Mouse (Mus musculus): Measurements from ENCODE around the gene Gm29094. TPM values are rescaled to one million over a fixed set of nuclear protein-coding genes. Genes with fewer than 3 reads are reported as not detected.
"Not testable (repeated sequence)": the region's sequence is repeated elsewhere in the genome, so short reads cannot be mapped to it uniquely, and the experiment has no call there.

The Gm29094 gene
- polyA plus RNA-seq, 1 experiment from 2014 or later: 0.77 TPM

GRCm38 (mm10) chr9:89237131-89237530 is 38.0 kb downstream of the Gm29094 start:
- not testable (repeated sequence) for ATAC-seq; H3K36me3 ChIP-seq (ENCODE audit: control insufficient read depth, insufficient read depth, low read length); H3K9me3 ChIP-seq (ENCODE audit: control insufficient read depth, low read length); H3K9ac ChIP-seq (ENCODE audit: low read depth, low read length); H3K27ac ChIP-seq (ENCODE audit: low read length); H3K4me3 ChIP-seq (ENCODE audit: low read length); H3K4me2 ChIP-seq (ENCODE audit: low read depth, low read length); H3K4me1 ChIP-seq (ENCODE audit: control insufficient read depth, insufficient read depth, low read length); H3K27me3 ChIP-seq (replicated peaks; ENCODE audit: control insufficient read depth, insufficient read depth, low read length)
- WGBS: 83% methylated on average over 4 of the region's 4 CpGs

GRCm38 (mm10) chr9:89238976-89239505 is 39.9 kb downstream of the Gm29094 start:
- not testable (repeated sequence) for H3K36me3 ChIP-seq (ENCODE audit: control insufficient read depth, insufficient read depth, low read length); H3K9ac ChIP-seq (ENCODE audit: low read depth, low read length); H3K27me3 ChIP-seq (replicated peaks; ENCODE audit: control insufficient read depth, insufficient read depth, low read length); H3K4me3 ChIP-seq (ENCODE audit: low read length); H3K4me1 ChIP-seq (ENCODE audit: control insufficient read depth, insufficient read depth, low read length); H3K27ac ChIP-seq (ENCODE audit: low read length); H3K9me3 ChIP-seq (ENCODE audit: control insufficient read depth, low read length); ATAC-seq; H3K4me2 ChIP-seq (ENCODE audit: low read depth, low read length)
- WGBS: 79% methylated on average over 4 of the region's 5 CpGs

GRCm38 (mm10) chr9:89240516-89241019 is 41.4 kb downstream of the Gm29094 start:
- not testable (repeated sequence) for H3K4me3 ChIP-seq (ENCODE audit: low read length); H3K4me1 ChIP-seq (ENCODE audit: control insufficient read depth, insufficient read depth, low read length); H3K9ac ChIP-seq (ENCODE audit: low read depth, low read length); H3K36me3 ChIP-seq (ENCODE audit: control insufficient read depth, insufficient read depth, low read length); H3K27me3 ChIP-seq (replicated peaks; ENCODE audit: control insufficient read depth, insufficient read depth, low read length); H3K9me3 ChIP-seq (ENCODE audit: control insufficient read depth, low read length); ATAC-seq; H3K4me2 ChIP-seq (ENCODE audit: low read depth, low read length); H3K27ac ChIP-seq (ENCODE audit: low read length)
- WGBS: 78% methylated on average over 3 of the region's 3 CpGs

GRCm38 (mm10) chr9:89253400-89253799 is 54.2 kb downstream of the Gm29094 start:
- Histone ChIP-seq H3K4me2 (ENCODE audit: low read depth, low read length) (no peak overlapping the region), H3K27me3 (replicated peaks; ENCODE audit: control insufficient read depth, insufficient read depth, low read length) (no peaks in the 10 kb centered on the region), H3K27ac (ENCODE audit: low read length) (no peak overlapping the region), H3K4me3 (ENCODE audit: low read length) (no peak overlapping the region), H3K9ac (ENCODE audit: low read depth, low read length) (no peak overlapping the region), H3K4me1 (ENCODE audit: control insufficient read depth, insufficient read depth, low read length) (no peaks in the 10 kb centered on the region), H3K36me3 (ENCODE audit: control insufficient read depth, insufficient read depth, low read length) (no peaks in the 10 kb centered on the region), H3K9me3 (ENCODE audit: control insufficient read depth, low read length) (no peaks in the 10 kb centered on the region)
- 72% methylated on average over 2 of the region's 2 CpGs for WGBS
- ATAC-seq: no peak

GRCm38 (mm10) chr9:89256556-89257335 is 57.6 kb downstream of the Gm29094 start:
- no peak overlapping the region for H3K4me3 ChIP-seq (ENCODE audit: low read length)

GRCm38 (mm10) chr9:89263968-89264367 is 64.8 kb downstream of the Gm29094 start:
- Histone ChIP-seq H3K36me3 (ENCODE audit: control insufficient read depth, insufficient read depth, low read length) (no peaks in the 10 kb centered on the region), H3K4me1 (ENCODE audit: control insufficient read depth, insufficient read depth, low read length) (no peaks in the 10 kb centered on the region), H3K27ac (ENCODE audit: low read length) (no peak overlapping the region), H3K4me3 (ENCODE audit: low read length) (no peak overlapping the region), H3K27me3 (replicated peaks; ENCODE audit: control insufficient read depth, insufficient read depth, low read length) (no peaks in the 10 kb centered on the region), H3K9ac (ENCODE audit: low read depth, low read length) (no peak overlapping the region), H3K4me2 (ENCODE audit: low read depth, low read length) (no peak overlapping the region), H3K9me3 (ENCODE audit: control insufficient read depth, low read length) (no peaks in the 10 kb centered on the region)
- no peak for ATAC-seq
- 94% methylated on average over 3 of the region's 3 CpGs for WGBS

More at GRCm38 (mm10) chr9:89256556-89257335, 57.6 kb downstream of the Gm29094 start:
- WGBS: 92% methylated on average over 12 of the region's 12 CpGs
- Histone ChIP-seq H3K4me1 (ENCODE audit: control insufficient read depth, insufficient read depth, low read length) (no peaks in the 10 kb centered on the region), H3K27me3 (replicated peaks; ENCODE audit: control insufficient read depth, insufficient read depth, low read length) (no peaks in the 10 kb centered on the region), H3K36me3 (ENCODE audit: control insufficient read depth, insufficient read depth, low read length) (no peaks in the 10 kb centered on the region), H3K27ac (ENCODE audit: low read length) (no peak overlapping the region), H3K9ac (ENCODE audit: low read depth, low read length) (no peak overlapping the region), H3K4me2 (ENCODE audit: low read depth, low read length) (no peak overlapping the region), H3K9me3 (ENCODE audit: control insufficient read depth, low read length) (no peaks in the 10 kb centered on the region)
- ATAC-seq: no peak

GRCm38 (mm10) chr9:89264571-89264970 is 65.4 kb downstream of the Gm29094 start:
- Histone ChIP-seq H3K9me3 (ENCODE audit: control insufficient read depth, low read length) (no peaks in the 10 kb centered on the region), H3K36me3 (ENCODE audit: control insufficient read depth, insufficient read depth, low read length) (no peaks in the 10 kb centered on the region), H3K9ac (ENCODE audit: low read depth, low read length) (no peak overlapping the region), H3K4me1 (ENCODE audit: control insufficient read depth, insufficient read depth, low read length) (no peaks in the 10 kb centered on the region), H3K27ac (ENCODE audit: low read length) (no peak overlapping the region), H3K4me3 (ENCODE audit: low read length) (no peak overlapping the region), H3K27me3 (replicated peaks; ENCODE audit: control insufficient read depth, insufficient read depth, low read length) (no peaks in the 10 kb centered on the region), H3K4me2 (ENCODE audit: low read depth, low read length) (no peak overlapping the region)
- WGBS: 80% methylated on average over 1 of the region's 1 CpGs
- ATAC-seq: no peak

Other genes starting within 250 kb of the Gm29094 start
- gene Bcl2a1a, start 242.5 kb upstream of the Gm29094 start, polyA plus RNA-seq (2015; fragmentation: Nextera tagmentation; extraction: Ambion mirVana): 2.2 and 2.4 TPM in 2 replicates
- gene Trim43b, start 106.5 kb upstream of the Gm29094 start, polyA plus RNA-seq (2015; fragmentation: Nextera tagmentation; extraction: Ambion mirVana): not detected in 2 replicates
- gene Bcl2a1b, start 170 bp upstream of the Gm29094 start, polyA plus RNA-seq (2015; fragmentation: Nextera tagmentation; extraction: Ambion mirVana): 4.1 and 5.2 TPM in 2 replicates
- 29.8 and 36.2 TPM in 2 replicates for gene Mthfs, start 11.3 kb downstream of the Gm29094 start, polyA plus RNA-seq (2015; fragmentation: Nextera tagmentation; extraction: Ambion mirVana)